Mouse (Mus musculus) MN1 (cell line): ENCODE results near the gene Gm12253.

ENCODE experiments used
- DNase-seq: peaks from one replicate; pipeline ENCODE4 v3.0.0-alpha.2; 2016; ENCODE audit warnings: low spot score

The Gm12253 gene

GRCm38 (mm10) chr11:58432259-58432658, at the start of gene Gm12253:
Gm12253 (plus strand) TSS chr11:58432559.
- no peak for DNase-seq

DNA sequence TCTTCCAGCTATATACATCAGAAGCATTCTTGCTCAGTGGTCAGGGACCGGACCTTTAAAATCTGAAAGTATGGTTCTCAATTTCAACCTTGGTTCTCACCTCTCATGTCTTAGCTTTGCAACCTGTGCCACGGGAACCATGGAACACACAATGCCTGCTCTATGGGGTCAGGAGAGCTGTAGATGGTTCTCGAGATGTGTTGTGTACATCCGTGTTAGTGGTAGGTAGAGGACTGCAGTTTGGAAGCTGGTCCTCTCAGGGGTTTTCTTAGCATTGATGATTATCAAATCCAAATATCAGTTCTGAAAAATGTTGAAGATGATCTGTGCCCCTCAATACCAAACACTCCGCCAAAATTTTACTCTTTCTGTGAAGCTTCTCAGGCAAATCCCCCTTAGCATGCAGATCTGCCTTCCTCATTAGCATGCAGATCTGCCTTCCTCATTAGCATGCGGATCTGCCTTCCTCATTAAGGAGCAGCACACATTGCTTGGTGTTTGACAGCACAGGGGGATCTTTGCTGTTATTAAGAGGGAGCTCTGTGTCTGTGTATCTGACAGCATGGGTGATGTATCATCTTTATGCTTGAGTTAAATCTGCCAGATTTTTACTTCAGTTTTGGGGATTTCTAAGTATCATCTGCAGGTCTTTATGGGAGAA, 32.2 kb upstream of the Gm12253 start:
- DNase-seq = no peak

GRCm38 (mm10) chr11:58400655-58401054, 31.7 kb upstream of the Gm12253 start:
- no peak for DNase-seq

DNA sequence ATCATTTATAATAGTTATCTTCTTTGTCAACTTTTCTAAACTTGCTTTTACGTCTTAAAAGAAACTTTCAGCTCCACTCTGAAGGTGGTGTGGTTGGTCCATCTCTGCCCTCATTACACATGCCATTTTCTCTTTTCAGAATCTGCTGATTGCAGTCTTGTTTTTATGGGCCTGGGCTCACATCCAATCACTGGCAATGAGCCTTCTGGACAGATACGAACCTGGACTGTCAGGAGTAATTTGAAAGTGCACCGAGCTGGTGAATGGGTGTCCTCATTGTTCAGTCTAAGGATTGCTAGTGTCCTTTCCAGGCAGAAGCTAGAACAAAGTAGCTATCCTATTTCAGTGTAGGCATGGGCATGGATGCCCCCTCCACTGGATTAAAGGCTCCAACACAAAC, 24.3 kb upstream of the Gm12253 start:
- DNase-seq = no peak

GRCm38 (mm10) chr11:58418336-58418735, 14.0 kb upstream of the Gm12253 start:
- no peak for DNase-seq

DNA sequence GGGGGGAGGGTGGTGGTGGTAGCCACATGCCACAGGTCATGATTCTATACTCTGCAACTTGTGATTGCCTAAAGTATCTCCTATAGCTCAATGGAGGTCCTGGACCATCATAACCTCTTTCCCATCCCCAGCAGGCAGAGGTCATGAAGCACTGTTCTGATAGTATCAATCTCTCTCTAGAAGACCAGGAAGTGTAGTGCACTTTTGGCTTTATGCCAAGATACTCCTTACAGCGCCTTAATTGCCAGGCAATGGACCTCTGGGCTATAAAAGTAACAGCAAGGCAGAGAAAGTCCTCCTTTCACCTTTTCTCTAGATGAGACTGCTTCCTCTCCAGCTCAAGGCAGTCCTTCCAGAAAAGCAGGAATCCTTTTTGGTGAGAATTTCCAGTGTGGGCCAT, 11.5 kb upstream of the Gm12253 start, which contains the start of gene 1810065E05Rik:
TSS of gene 1810065E05Rik (plus strand) at position 297 of the 400 bp plus-strand sequence.
- no peak for DNase-seq

DNA sequence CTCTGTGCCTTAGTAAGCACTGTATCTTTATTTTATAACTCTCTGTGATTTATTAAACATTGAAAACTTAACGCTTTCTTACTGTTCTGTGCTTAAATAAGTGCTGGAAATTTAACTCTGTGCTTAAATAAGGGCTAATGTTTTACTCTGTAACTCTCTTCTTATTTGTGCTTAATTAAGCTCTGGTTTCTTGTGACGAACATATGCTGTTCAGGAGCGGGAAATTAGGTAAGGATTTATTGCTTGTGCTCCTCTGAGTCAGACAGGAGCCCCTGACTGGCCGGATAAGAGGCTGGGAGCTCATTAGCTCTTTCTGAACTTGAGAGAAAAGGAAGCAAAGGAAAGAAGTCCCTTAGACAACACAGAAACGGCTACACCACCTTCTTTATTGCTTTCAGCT, 5.5 kb downstream of the Gm12253 start:
- DNase-seq = no peak

DNA sequence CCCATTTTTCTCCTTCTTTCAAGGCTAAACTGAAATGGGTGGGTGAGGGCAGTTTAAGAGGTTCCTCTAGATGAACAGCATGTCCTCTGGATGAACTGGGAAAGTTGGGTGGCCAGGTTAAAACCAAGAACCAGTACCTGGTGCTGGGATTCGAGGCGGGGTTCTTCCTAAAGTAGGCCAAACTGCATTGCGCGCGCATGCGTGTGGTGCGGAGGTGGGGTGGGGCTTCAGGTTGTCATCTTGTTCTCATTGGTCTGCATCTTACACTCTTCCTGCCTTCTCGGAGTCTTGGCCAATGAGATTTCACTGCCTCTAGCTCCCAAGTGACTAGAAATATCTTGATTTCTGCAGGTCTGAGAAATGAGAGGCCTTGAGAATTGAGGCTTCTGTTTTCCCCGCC, 20.4 kb downstream of the Gm12253 start, which contains the start of gene Lypd9:
TSS of gene Lypd9 (minus strand) at position 165 of the 400 bp plus-strand sequence.
- DNase-seq = no peak

DNA sequence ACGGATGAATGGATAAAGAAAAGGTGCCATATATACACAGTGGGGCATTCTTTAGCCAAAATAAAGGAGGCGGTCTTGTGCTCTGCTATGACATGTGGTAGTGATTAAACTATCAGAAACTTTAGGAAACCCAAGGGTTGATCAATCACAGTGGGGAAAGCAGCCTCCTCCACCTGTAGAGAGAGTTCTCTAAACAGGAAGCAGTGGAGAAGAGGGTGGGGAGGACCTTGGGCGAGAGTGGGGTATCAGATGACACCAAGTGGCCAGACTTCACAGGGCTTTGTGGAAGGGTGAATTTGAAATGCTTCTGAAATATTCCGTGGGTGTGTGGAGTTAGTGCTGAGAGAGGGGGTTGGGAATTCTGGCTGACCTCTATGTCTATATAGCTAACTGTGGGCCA, 21.2 kb downstream of the Gm12253 start:
- DNase-seq = no peak

GRCm38 (mm10) chr11:58462170-58462569, 29.8 kb downstream of the Gm12253 start, which contains the start of gene Olfr30:
Olfr30 (minus strand) TSS chr11:58462270.
- DNase-seq = no peak
